Mouse (Mus musculus): Measurements from ENCODE around the gene Syn3. TPM values are rescaled to one million over a fixed set of nuclear protein-coding genes. Genes with fewer than 3 reads are reported as not detected.

Gene Syn3
- polyA plus RNA-seq, 1 experiment from 2014 or later: 4.9 TPM

DNA sequence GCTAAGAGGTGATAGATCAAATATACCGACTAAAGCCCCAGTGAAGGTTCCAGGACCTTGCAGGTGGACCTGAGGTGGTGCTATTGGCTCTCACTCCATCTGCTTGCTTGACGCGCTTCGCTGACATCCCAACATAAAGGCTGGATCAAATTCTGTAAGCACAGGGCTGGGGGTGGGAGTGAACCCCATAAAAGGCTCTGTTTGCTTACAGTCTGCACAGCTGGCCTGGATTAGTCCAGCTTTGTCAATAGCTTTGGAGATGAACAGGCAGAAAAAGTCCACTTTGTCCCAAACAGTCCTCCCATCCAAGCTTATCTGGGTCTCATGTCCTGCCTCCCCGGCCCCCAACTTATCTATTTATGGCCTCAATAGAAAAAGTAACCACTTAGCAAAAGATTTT, 347.3 kb downstream of the Syn3 start:
- WGBS: 49% methylated on average over 5 of the region's 5 CpGs
- Histone ChIP-seq H3K27me3 (no peaks in the 10 kb centered on the region; the same call in 1 of the 2 replicates), H3K27ac (no peak overlapping the region), H3K4me3 (no peak overlapping the region), H3K4me1 (peaks cover 19% of the 10 kb centered on the region), H3K4me2 (no peak overlapping the region), H3K9ac (no peak overlapping the region), H3K36me3 (no peaks in the 10 kb centered on the region), H3K9me3 (no peaks in the 10 kb centered on the region)
- no peak for ATAC-seq (ENCODE audit: insufficient number of reproducible peaks, insufficient read depth, low FRiP score, low TSS enrichment, low read depth)

DNA sequence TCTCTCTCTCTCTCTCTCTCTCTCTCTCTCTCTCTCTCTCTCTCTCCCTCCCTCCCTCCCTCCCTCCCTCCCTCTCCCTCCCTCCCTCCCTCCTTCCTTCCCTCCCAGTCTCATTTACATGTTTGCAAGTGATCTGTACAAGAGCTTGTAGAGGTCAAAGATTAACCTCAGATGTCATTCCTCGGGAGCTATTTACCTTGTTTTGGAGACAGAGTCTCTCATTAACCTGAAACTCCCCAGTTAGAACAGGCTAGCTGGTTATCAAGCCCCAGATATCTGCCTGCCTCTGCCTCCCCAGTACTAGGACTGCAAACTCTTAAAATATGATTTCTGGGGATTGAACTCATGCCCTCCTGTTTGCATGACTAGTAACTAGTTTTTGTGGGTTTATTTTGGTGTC, 348.6 kb downstream of the Syn3 start:
- WGBS: 46% methylated on average over 1 of the region's 1 CpGs
- Histone ChIP-seq H3K27me3 (no peaks in the 10 kb centered on the region; the same call in 1 of the 2 replicates), H3K4me3 (no peak overlapping the region), H3K4me2 (no peak overlapping the region), H3K27ac (no peak overlapping the region), H3K9ac (no peak overlapping the region), H3K4me1 (peaks cover 19% of the 10 kb centered on the region), H3K9me3 (no peaks in the 10 kb centered on the region), H3K36me3 (no peaks in the 10 kb centered on the region)
- no peak for ATAC-seq (ENCODE audit: insufficient number of reproducible peaks, insufficient read depth, low FRiP score, low TSS enrichment, low read depth)

DNA sequence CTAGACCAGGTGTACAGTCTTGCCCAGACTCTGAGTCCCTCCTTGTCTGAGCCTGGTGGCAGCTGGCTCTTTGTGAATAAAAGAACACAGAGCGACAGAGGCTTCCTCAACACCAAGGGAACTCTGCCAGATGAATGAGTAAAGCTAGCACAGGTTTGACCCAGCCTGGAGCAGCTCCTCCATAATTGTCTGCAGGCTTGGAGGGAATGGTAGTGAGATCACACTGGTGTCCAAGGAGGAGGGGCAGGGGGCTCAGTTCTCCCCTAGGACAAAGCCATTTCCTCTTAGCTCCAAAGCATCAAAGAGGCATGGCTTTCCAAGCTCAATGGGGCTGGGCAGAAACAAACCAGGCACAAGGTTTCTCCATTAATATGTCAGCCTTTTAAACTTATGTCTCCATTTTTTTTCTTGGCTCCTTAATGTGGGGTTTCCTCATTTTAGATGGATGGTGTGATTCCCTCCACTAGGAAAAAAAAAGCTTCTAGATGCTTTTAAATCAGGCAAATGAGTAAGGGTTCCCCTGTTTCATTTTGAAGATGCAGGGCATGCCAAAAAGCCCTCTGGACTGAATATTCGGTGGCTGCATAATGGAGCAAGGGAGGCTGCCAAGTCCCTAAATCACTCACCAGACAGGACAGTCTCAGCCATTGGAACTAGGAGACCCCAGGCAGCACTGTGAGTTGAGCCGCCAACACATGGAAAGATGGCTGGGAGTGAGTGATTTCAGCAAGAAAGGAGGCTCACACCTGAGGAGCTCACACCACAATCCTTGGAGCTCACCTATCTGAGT, 349.5 kb downstream of the Syn3 start:
- no peak overlapping the region for H3K27ac ChIP-seq
- no peaks in the 10 kb centered on the region for H3K9me3 ChIP-seq
- no peak overlapping the region for H3K9ac ChIP-seq
- ATAC-seq (ENCODE audit: insufficient number of reproducible peaks, insufficient read depth, low FRiP score, low TSS enrichment, low read depth): no peak
- no peaks in the 10 kb centered on the region; the same call in 1 of the 2 replicates for H3K27me3 ChIP-seq
- 70% methylated on average over 3 of the region's 3 CpGs for WGBS
- no peak overlapping the region for H3K4me3 ChIP-seq
- no peak overlapping the region for H3K4me2 ChIP-seq
- H3K4me1 ChIP-seq: peaks cover 19% of the 10 kb centered on the region
- H3K36me3 ChIP-seq: no peaks in the 10 kb centered on the region

DNA sequence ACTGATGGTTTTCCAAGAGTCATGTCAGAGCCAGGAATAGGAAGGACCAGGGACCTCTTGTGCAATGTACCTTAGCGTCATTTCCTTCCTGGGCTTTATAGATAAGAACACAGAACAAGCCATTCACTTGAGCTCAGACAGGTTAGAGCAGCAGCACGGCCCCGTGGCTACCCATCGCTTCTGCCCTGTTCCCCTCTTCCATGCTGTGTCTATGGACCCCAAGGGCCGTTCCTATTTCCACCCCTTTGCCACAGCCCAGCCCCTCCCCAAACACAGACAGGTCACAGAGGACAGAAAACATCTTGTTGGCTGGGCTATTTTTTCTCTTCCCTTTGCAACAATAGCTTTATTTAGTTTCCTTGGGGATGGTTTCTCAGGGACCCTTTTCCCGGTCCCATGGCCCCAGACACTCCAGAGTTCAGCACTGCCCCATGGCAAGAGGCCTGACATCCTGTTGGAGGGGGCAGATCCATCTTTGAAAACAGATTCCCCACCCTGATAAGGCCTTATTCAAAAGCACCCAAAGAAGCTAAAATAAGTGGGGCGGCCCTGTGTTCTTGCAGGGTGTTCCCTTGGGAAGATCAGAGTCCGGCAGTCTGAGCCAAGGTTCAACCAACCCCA, 359.5 kb downstream of the Syn3 start:
- peaks cover 5% of the 10 kb centered on the region for H3K4me1 ChIP-seq
- 47% methylated on average over 8 of the region's 8 CpGs for WGBS
- H3K4me2 ChIP-seq: no peak overlapping the region
- no peaks in the 10 kb centered on the region for H3K9me3 ChIP-seq
- no peak overlapping the region for H3K27ac ChIP-seq
- H3K4me3 ChIP-seq: no peak overlapping the region
- no peak for ATAC-seq (ENCODE audit: insufficient number of reproducible peaks, insufficient read depth, low FRiP score, low TSS enrichment, low read depth)
- H3K36me3 ChIP-seq: no peaks in the 10 kb centered on the region
- H3K27me3 ChIP-seq: no peaks in the 10 kb centered on the region
- H3K9ac ChIP-seq: no peak overlapping the region

DNA sequence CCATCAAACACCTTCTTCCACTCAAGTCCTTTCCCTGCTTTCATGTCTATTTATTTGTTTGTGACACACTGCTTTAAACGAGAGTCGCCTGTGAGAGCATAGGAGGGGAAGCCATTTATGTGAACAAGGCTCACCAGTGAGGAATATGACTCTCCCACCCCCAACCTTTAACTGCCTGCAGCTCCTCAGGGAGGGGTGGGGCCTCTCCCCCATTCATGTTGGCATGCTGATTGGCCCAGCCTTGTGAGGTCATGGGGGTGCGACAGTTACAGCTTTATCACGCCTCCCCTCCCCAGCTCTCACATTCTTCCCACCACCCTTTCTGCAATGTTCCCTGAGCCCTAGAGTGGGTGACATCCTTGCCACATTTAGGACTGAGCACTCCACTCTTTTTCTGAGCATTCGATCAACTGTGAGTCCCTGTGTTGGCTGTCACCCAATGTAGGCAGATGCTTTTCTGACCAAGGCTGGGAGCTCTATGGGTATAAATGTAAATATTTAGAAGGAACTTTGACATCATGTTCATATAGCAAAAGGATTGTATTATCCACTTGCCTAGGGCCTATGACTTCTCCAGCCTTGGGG, 361.0 kb downstream of the Syn3 start:
- H3K27ac ChIP-seq: no peak overlapping the region
- H3K4me2 ChIP-seq: no peak overlapping the region
- WGBS: 63% methylated on average over 5 of the region's 5 CpGs
- peaks cover 5% of the 10 kb centered on the region for H3K4me1 ChIP-seq
- H3K36me3 ChIP-seq: no peaks in the 10 kb centered on the region
- H3K9me3 ChIP-seq: no peaks in the 10 kb centered on the region
- no peaks in the 10 kb centered on the region for H3K27me3 ChIP-seq
- H3K9ac ChIP-seq: no peak overlapping the region
- no peak overlapping the region for H3K4me3 ChIP-seq
- no peak for ATAC-seq (ENCODE audit: insufficient number of reproducible peaks, insufficient read depth, low FRiP score, low TSS enrichment, low read depth)

DNA sequence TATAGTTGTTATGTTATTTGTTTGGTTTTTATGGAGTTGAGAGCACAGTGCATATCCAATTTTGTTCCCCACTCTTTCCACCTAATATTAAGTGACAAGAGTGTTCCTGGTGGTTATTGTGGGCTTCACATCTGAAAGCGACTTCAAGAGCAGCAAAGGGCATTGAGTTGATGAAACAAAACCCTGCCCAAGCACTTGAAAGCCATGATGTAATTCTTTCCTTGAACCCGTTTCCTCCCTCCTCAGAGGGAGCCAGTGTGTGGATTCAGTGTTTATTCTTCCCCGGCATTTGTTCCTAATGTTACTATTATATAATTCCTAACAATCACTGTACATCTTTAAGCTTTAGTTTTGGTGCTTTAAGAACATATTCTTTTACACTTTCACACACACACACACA, 361.6 kb downstream of the Syn3 start:
- WGBS: 37% methylated on average over 3 of the region's 3 CpGs
- no peak for ATAC-seq (ENCODE audit: insufficient number of reproducible peaks, insufficient read depth, low FRiP score, low TSS enrichment, low read depth)
- Histone ChIP-seq H3K9ac (no peak overlapping the region), H3K36me3 (no peaks in the 10 kb centered on the region), H3K27me3 (no peaks in the 10 kb centered on the region), H3K4me3 (no peak overlapping the region), H3K27ac (no peak overlapping the region), H3K4me1 (peaks cover 5% of the 10 kb centered on the region), H3K4me2 (no peak overlapping the region), H3K9me3 (no peaks in the 10 kb centered on the region)

DNA sequence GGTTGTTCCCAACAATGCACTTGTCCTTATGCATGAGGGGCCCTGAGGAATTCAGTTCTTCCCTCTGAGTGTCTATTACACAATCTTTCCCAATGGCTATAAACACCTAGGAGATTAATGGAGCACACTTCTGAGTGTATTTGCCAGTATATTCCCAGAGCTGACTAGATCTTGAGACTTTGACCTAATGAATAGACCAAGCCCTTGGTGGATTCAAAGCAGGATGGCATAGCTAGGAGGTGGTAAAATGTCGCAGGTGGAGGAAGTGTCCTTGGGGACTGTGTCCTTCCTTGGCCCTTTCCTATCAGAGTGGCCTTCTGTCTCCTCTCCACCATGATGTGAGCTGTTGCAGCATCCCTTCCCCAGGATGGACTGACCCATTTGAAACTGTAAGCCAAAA, 362.4 kb downstream of the Syn3 start:
- no peak for ATAC-seq (ENCODE audit: insufficient number of reproducible peaks, insufficient read depth, low FRiP score, low TSS enrichment, low read depth)
- H3K9me3 ChIP-seq: no peaks in the 10 kb centered on the region
- no peak overlapping the region for H3K4me3 ChIP-seq
- no peaks in the 10 kb centered on the region for H3K36me3 ChIP-seq
- H3K4me2 ChIP-seq: no peak overlapping the region
- 95% methylated on average over 1 of the region's 1 CpGs for WGBS
- H3K9ac ChIP-seq: no peak overlapping the region
- no peak overlapping the region for H3K27ac ChIP-seq
- no peaks in the 10 kb centered on the region for H3K27me3 ChIP-seq
- peaks cover 5% of the 10 kb centered on the region for H3K4me1 ChIP-seq

DNA sequence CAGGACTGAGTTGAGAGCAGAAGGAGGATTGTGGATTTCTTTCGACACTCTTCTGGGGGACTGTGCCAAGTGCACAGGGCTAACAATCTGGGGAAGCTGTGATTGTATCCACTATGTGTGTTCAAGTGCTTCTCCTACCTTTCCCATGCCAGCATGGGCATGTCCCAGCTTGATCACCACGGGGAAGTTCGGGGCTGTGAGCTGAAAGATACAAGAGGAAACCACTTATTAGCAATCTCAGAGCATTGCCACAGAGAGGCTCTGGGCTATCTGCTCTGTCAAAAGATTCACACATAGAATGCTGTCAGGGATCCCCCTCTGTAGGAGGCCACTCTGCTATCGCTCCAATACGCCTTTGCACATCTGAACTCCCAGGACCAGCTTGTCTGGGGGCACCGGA, 363.8 kb downstream of the Syn3 start:
- Histone ChIP-seq H3K27me3 (no peaks in the 10 kb centered on the region), H3K9ac (no peak overlapping the region), H3K4me3 (no peak overlapping the region), H3K27ac (no peak overlapping the region), H3K9me3 (no peaks in the 10 kb centered on the region), H3K4me2 (no peak overlapping the region), H3K4me1 (peaks cover 5% of the 10 kb centered on the region), H3K36me3 (no peaks in the 10 kb centered on the region)
- WGBS: 74% methylated on average over 6 of the region's 6 CpGs
- no peak for ATAC-seq (ENCODE audit: insufficient number of reproducible peaks, insufficient read depth, low FRiP score, low TSS enrichment, low read depth)

DNA sequence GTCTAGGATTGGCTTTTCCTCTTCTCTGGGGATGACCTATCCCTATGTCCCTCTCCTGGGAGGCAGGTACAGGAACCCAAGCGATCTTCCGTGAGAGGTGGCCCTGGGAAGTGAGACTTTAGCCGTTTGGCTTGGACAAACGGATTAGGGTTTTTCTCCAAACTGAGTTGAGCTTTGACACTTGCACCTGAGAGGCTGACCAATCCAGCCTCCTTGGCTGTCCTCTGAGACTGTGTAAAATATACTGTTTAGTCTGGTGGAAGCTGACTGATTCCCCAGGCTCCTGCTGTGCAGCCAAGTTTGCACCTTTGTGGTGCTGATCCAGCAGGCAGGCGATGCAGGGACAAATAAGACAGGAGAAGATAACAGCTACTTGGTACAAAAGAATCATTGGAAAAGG, 364.4 kb downstream of the Syn3 start:
- ATAC-seq (ENCODE audit: insufficient number of reproducible peaks, insufficient read depth, low FRiP score, low TSS enrichment, low read depth): no peak
- WGBS: 84% methylated on average over 5 of the region's 5 CpGs
- no peaks in the 10 kb centered on the region for H3K9me3 ChIP-seq
- no peak overlapping the region for H3K4me2 ChIP-seq
- no peak overlapping the region for H3K27ac ChIP-seq
- H3K4me1 ChIP-seq: peaks cover 5% of the 10 kb centered on the region
- no peak overlapping the region for H3K9ac ChIP-seq
- no peak overlapping the region for H3K4me3 ChIP-seq
- no peaks in the 10 kb centered on the region for H3K27me3 ChIP-seq
- H3K36me3 ChIP-seq: no peaks in the 10 kb centered on the region

DNA sequence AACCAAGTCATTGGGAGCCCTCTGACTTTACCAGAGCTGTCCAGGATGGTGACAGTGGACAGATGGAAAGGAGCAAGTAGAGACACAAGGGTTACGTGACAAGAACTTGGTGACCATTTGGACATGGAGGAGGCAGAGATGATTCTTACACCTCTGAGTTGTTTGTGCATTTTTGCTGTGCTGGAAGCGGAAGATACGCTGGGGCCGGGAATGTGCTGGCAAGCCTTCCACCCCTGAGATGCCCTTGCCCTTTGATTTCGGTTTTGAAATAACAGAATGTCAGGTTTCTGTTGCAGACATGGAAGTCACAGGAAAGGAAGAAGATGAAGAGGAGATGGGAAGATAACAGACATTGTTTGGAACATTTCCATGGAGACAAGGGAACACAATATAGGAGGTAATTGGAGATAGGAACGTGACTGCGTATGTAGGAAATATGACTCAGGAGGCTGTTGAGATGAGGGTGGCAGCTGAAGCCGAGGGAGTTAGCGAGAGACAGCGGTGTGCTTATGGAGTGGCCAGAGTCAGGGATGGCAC, 366.2 kb downstream of the Syn3 start:
- peaks cover 2% of the 10 kb centered on the region for H3K4me1 ChIP-seq
- no peak overlapping the region for H3K27ac ChIP-seq
- H3K4me3 ChIP-seq: no peak overlapping the region
- no peak for ATAC-seq (ENCODE audit: insufficient number of reproducible peaks, insufficient read depth, low FRiP score, low TSS enrichment, low read depth)
- no peaks in the 10 kb centered on the region for H3K27me3 ChIP-seq
- WGBS: 79% methylated on average over 10 of the region's 10 CpGs
- H3K36me3 ChIP-seq: no peaks in the 10 kb centered on the region
- no peak overlapping the region for H3K9ac ChIP-seq
- no peaks in the 10 kb centered on the region for H3K9me3 ChIP-seq
- no peak overlapping the region for H3K4me2 ChIP-seq

DNA sequence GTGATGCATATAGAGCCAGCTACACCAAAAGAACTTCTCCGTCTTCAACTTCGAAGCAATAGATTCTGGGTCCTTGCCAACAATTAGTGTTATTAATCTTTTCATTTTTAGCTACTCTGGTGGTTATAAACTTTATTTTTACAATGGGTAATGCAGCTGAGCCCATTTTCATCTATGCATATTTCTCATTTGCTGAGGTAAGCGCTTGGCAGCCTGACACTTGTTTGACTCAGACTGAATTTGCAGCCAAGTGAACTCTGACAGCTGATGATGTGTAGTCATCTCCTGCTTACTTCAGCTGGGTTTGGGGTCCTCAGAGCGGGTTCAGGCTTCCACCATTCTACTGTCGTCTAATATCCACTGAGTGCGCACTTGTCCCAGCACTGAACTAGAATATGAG, 369.6 kb downstream of the Syn3 start:
- no peaks in the 10 kb centered on the region for H3K9me3 ChIP-seq
- H3K27ac ChIP-seq: no peak overlapping the region
- no peaks in the 10 kb centered on the region for H3K27me3 ChIP-seq
- H3K4me3 ChIP-seq: no peak overlapping the region
- no peak overlapping the region for H3K9ac ChIP-seq
- 88% methylated on average over 6 of the region's 6 CpGs for WGBS
- no peaks in the 10 kb centered on the region for H3K4me1 ChIP-seq
- no peak overlapping the region for H3K4me2 ChIP-seq
- no peaks in the 10 kb centered on the region for H3K36me3 ChIP-seq
- no peak for ATAC-seq (ENCODE audit: insufficient number of reproducible peaks, insufficient read depth, low FRiP score, low TSS enrichment, low read depth)

DNA sequence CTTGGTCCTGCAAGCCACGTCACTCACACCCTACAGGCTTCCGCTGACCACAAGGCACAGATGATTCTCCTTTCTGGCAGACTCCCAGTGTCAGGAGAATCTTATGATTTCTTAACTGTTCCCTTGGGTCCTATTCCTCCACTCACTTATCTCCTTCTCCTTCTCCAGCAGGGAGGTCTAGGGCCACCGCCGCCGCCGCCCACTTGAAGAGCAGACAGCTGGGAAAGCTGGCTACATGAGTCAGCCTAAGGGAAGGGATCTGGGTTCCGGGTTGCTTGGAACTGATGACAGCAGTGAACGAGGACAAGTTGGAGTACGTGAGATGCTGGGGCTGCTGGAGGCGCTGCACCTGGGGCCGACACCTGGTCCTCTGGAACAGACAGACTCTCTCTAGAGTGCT, 372.2 kb downstream of the Syn3 start:
- Histone ChIP-seq H3K4me3 (no peak overlapping the region), H3K27me3 (no peaks in the 10 kb centered on the region), H3K9ac (no peak overlapping the region), H3K9me3 (0 out of 2 replicates have a peak, but pooled peaks cover 3% of the 10 kb centered on the region), H3K4me2 (no peak overlapping the region), H3K27ac (no peak overlapping the region), H3K4me1 (no peaks in the 10 kb centered on the region), H3K36me3 (no peaks in the 10 kb centered on the region)
- no peak for ATAC-seq (ENCODE audit: insufficient number of reproducible peaks, insufficient read depth, low FRiP score, low TSS enrichment, low read depth)
- WGBS: 87% methylated on average over 11 of the region's 11 CpGs

Data from embryonic facial prominence, embryonic 13.5 days (tissue).